Mouse (Mus musculus) erythroblast, embryonic 14.5 days (primary cell): ENCODE data around the gene Ldhal6b.

Experiments used
- GATA1 ChIP-seq: IDR thresholded peaks from 2 replicates; pipeline ENCODE4 v1.6.1; 2012; ENCODE audit warnings: low read length, inconsistent platforms, mixed read lengths
- TAL1 ChIP-seq: IDR thresholded peaks from 3 replicates; pipeline ENCODE4 v1.6.1; 2012; ENCODE audit warnings: low read length, inconsistent platforms, mixed read lengths

DNA sequence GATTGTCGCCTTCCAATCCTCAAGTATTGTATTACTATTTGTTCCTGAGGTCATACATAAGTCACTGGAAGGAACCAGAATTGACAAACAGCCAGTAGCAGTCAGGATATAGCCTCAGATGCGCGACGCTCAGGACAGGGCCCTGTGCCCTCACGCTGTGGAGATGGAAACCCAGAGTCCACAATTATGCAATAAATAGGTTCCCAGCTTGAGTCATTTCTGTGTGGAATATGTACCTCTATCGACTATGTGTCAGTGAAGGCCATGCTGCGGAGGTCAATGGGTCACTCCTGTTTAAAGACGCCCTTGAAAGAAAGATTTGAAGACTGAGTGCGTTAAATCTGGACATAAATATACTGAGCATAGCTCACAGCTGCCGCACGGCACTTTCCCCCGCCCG is 5.2 kb downstream of the Ldhal6b start:
- TF ChIP-seq TAL1 (no peak), GATA1 (no peak)
